Mouse (Mus musculus) kidney, postnatal 4 days (tissue): ENCODE measurements around the gene Gm8906.
"Not testable (repeated sequence)": the region's sequence is repeated elsewhere in the genome, so short reads cannot be mapped to it uniquely, and the experiment has no call there.

Experiments
- DNase-seq, 2 experiments: peaks; one replicate each; pipeline ENCODE4 v3.0.0; 2021; ENCODE audit warnings: mixed read lengths in 2 of 2

Gene Gm8906

GRCm38 (mm10) chr5:11502385-11502784 lies at the start of gene Gm8906:
Gene Gm8906, plus strand, starts transcription at chr5:11502685.
- DNase-seq: not testable (repeated sequence)
